Mouse (Mus musculus) G1E (cell line): ENCODE data around the gene Slc22a23.

ENCODE experiments used
- CTCF ChIP-seq: IDR thresholded peaks from 2 replicates; pipeline ENCODE4 v1.5.1; 2012; ENCODE audit warnings: low read depth, low read length, inconsistent platforms, mixed read lengths
- GATA1 ChIP-seq: IDR thresholded peaks from 2 replicates; pipeline ENCODE4 v1.6.1; 2012; ENCODE audit warnings: borderline replicate concordance, low read length, inconsistent platforms, mixed read lengths
- GATA2 ChIP-seq: IDR thresholded peaks from 2 replicates; pipeline ENCODE4 v1.6.1; 2012; ENCODE audit warnings: low read depth, low read length, inconsistent platforms, borderline replicate concordance

- TF ChIP-seq CTCF: no peak
- no peak for TF ChIP-seq GATA1
- no peak for TF ChIP-seq GATA2
These were observed 43.4 kb downstream of the Slc22a23 start for GRCm38 (mm10) chr13:34301585-34301984.
